Mouse (Mus musculus): Measurements from ENCODE around the gene Noc3l. TPM values are rescaled to one million over a fixed set of nuclear protein-coding genes. Genes with fewer than 3 reads are reported as not detected.

Noc3l gene
- polyA plus RNA-seq, 1 experiment from 2014 or later, result 9.8 TPM

- H3K27me3 ChIP-seq, result no peaks in the 10 kb centered on the region
- no peak for ATAC-seq (ENCODE audit: low FRiP score)
- H3K9me3 ChIP-seq, result no peaks in the 10 kb centered on the region
- no peaks in the 10 kb centered on the region for H3K4me1 ChIP-seq
- H3K27ac ChIP-seq, result no peak overlapping the region
- H3K4me2 ChIP-seq, result no peak overlapping the region
- H3K36me3 ChIP-seq (replicated peaks), result no peaks in the 10 kb centered on the region
- no peak overlapping the region for H3K4me3 ChIP-seq (replicated peaks)
- 70% methylated on average over 4 of the region's 4 CpGs for WGBS
- no peak overlapping the region for H3K9ac ChIP-seq
These were observed 68.8 kb downstream of the Noc3l start for GRCm38 (mm10) chr19:38750192-38750591.

- Histone ChIP-seq H3K4me1 (no peaks in the 10 kb centered on the region), H3K4me2 (no peak overlapping the region), H3K27me3 (no peaks in the 10 kb centered on the region), H3K9me3 (no peaks in the 10 kb centered on the region), H3K9ac (no peak overlapping the region), H3K27ac (no peak overlapping the region), H3K36me3 (replicated peaks) (no peaks in the 10 kb centered on the region), H3K4me3 (replicated peaks) (no peak overlapping the region)
- no peak for ATAC-seq (ENCODE audit: low FRiP score)
- WGBS, result 70% methylated on average over 6 of the region's 6 CpGs
These were observed 72.5 kb downstream of the Noc3l start for GRCm38 (mm10) chr19:38746492-38747014.

GRCm38 (mm10) chr19:38745810-38746491 is 73.1 kb downstream of the Noc3l start:
- H3K9me3 ChIP-seq, result no peaks in the 10 kb centered on the region
- no peaks in the 10 kb centered on the region for H3K36me3 ChIP-seq (replicated peaks)
- H3K27me3 ChIP-seq, result no peaks in the 10 kb centered on the region
- H3K9ac ChIP-seq, result no peak overlapping the region
- no peak for ATAC-seq (ENCODE audit: low FRiP score)
- no peak overlapping the region for H3K4me3 ChIP-seq (replicated peaks)
- WGBS, result 76% methylated on average over 10 of the region's 10 CpGs
- no peak overlapping the region for H3K4me2 ChIP-seq
- H3K27ac ChIP-seq, result no peak overlapping the region
- no peaks in the 10 kb centered on the region for H3K4me1 ChIP-seq

GRCm38 (mm10) chr19:38744546-38744945 is 74.5 kb downstream of the Noc3l start:
- H3K4me3 ChIP-seq (replicated peaks), result no peak overlapping the region
- no peak overlapping the region for H3K27ac ChIP-seq
- no peak overlapping the region for H3K9ac ChIP-seq
- H3K9me3 ChIP-seq, result no peaks in the 10 kb centered on the region
- no peaks in the 10 kb centered on the region for H3K27me3 ChIP-seq
- no peak overlapping the region for H3K4me2 ChIP-seq
- no peak for ATAC-seq (ENCODE audit: low FRiP score)
- H3K36me3 ChIP-seq (replicated peaks), result no peaks in the 10 kb centered on the region
- 86% methylated on average over 8 of the region's 8 CpGs for WGBS
- no peaks in the 10 kb centered on the region for H3K4me1 ChIP-seq

Other genes with a start within 250 kb of the Noc3l start
- 3.8 and 4.1 TPM in 2 replicates for gene Tbc1d12, start 17.3 kb upstream of the Noc3l start, polyA plus RNA-seq (2016; fragmentation: Nextera tagmentation; extraction: Ambion mirVana)
- gene Hells, start 111.7 kb upstream of the Noc3l start, polyA plus RNA-seq (2016; fragmentation: Nextera tagmentation; extraction: Ambion mirVana), result 89.0 and 90.0 TPM in 2 replicates
- gene Cyp2c55, start 187.8 kb upstream of the Noc3l start, polyA plus RNA-seq (2016; fragmentation: Nextera tagmentation; extraction: Ambion mirVana), result not detected in 2 replicates
- not detected in 2 replicates for gene Cyp2c65, start 241.8 kb upstream of the Noc3l start, polyA plus RNA-seq (2016; fragmentation: Nextera tagmentation; extraction: Ambion mirVana)

Measured in forebrain, embryonic 12.5 days (tissue).